Mouse (Mus musculus): ENCODE data around the gene Gpatch1. TPM values are rescaled to one million over a fixed set of nuclear protein-coding genes. Genes with fewer than 3 reads are reported as not detected.

The Gpatch1 gene
- total RNA-seq (2021) = 1 to 10 TPM; 8.8 to 9.9 TPM

GRCm38 (mm10) chr7:35317729-35318609, at the start of gene Gpatch1:
TSS of gene Gpatch1 (minus strand) at chr7:35318440.
- peak; percentile 76 for DNase-seq (ENCODE audit: low spot score)
- intact Hi-C loops (cut with DNase I) = loop anchor here (1.0 to 5.0 kb wide), 3 partner anchors 15 to 81 kb away; no protein-coding TSS in a partner anchor

- no peak for DNase-seq (ENCODE audit: low spot score)
- intact Hi-C loops (cut with DNase I) = no loop called here
These were observed 47.1 kb upstream of the Gpatch1 start for GRCm38 (mm10) chr7:35365161-35365910.

- intact Hi-C loops (cut with DNase I) = no loop called here
- no peak for DNase-seq (ENCODE audit: low spot score)
These were observed 44.6 kb upstream of the Gpatch1 start for GRCm38 (mm10) chr7:35362868-35363267.

- intact Hi-C loops (cut with DNase I) = no loop called here
- DNase-seq (ENCODE audit: low spot score) = no peak
These were observed 44.0 kb upstream of the Gpatch1 start for GRCm38 (mm10) chr7:35362253-35362652.

GRCm38 (mm10) chr7:35357621-35358020, 39.4 kb upstream of the Gpatch1 start:
- intact Hi-C loops (cut with DNase I) = no loop called here
- no peak for DNase-seq (ENCODE audit: low spot score)

- intact Hi-C loops (cut with DNase I) = no loop called here
- no peak for DNase-seq (ENCODE audit: low spot score)
These were observed 37.1 kb upstream of the Gpatch1 start for GRCm38 (mm10) chr7:35355303-35355872.

GRCm38 (mm10) chr7:35353306-35353705, 35.1 kb upstream of the Gpatch1 start:
- DNase-seq (ENCODE audit: low spot score) = no peak
- intact Hi-C loops (cut with DNase I) = no loop called here

GRCm38 (mm10) chr7:35351155-35351554, 32.9 kb upstream of the Gpatch1 start:
- DNase-seq (ENCODE audit: low spot score) = no peak
- intact Hi-C loops (cut with DNase I) = no loop called here

- DNase-seq (ENCODE audit: low spot score) = no peak
- intact Hi-C loops (cut with DNase I) = no loop called here
These were observed 31.8 kb upstream of the Gpatch1 start for GRCm38 (mm10) chr7:35349886-35350684.

- intact Hi-C loops (cut with DNase I) = no loop called here
- DNase-seq (ENCODE audit: low spot score) = no peak
These were observed 30.8 kb upstream of the Gpatch1 start for GRCm38 (mm10) chr7:35349022-35349421.

GRCm38 (mm10) chr7:35347918-35348700, 29.9 kb upstream of the Gpatch1 start:
- intact Hi-C loops (cut with DNase I) = no loop called here
- no peak for DNase-seq (ENCODE audit: low spot score)

- DNase-seq (ENCODE audit: low spot score) = no peak
- intact Hi-C loops (cut with DNase I) = no loop called here
These were observed 26.6 kb upstream of the Gpatch1 start for GRCm38 (mm10) chr7:35344785-35345330.

- no peak for DNase-seq (ENCODE audit: low spot score)
- intact Hi-C loops (cut with DNase I) = no loop called here
These were observed 24.3 kb upstream of the Gpatch1 start for GRCm38 (mm10) chr7:35342498-35342897.

- no peak for DNase-seq (ENCODE audit: low spot score)
- intact Hi-C loops (cut with DNase I) = no loop called here
These were observed 23.0 kb upstream of the Gpatch1 start for GRCm38 (mm10) chr7:35341282-35341681.

- no peak for DNase-seq (ENCODE audit: low spot score)
- intact Hi-C loops (cut with DNase I) = no loop called here
These were observed 22.0 kb upstream of the Gpatch1 start for GRCm38 (mm10) chr7:35340196-35340595.

- intact Hi-C loops (cut with DNase I) = loop anchor here (10.0 kb wide), 1 partner anchor 250 kb away; the partner anchor contains the start of genes Ankrd27 and Rgs9bp
These were observed 16.6 kb upstream of the Gpatch1 start for GRCm38 (mm10) chr7:35334527-35335452.

GRCm38 (mm10) chr7:35333692-35334526, 15.7 kb upstream of the Gpatch1 start, which contains the start of gene Rhpn2:
TSS of gene Rhpn2 (plus strand) at chr7:35334170.
- peak; percentile 98 for DNase-seq (ENCODE audit: low spot score)
- intact Hi-C loops (cut with DNase I) = loop anchor here (1.0 to 10.0 kb wide), 2 partner anchors 16 to 251 kb away; partner anchors contain the start of genes Ankrd27, Gpatch1 and Rgs9bp

More at GRCm38 (mm10) chr7:35334527-35335452, 16.6 kb upstream of the Gpatch1 start:
- no peak for DNase-seq (ENCODE audit: low spot score)
